Mouse (Mus musculus): ENCODE data around the gene Higd1b.

DNA sequence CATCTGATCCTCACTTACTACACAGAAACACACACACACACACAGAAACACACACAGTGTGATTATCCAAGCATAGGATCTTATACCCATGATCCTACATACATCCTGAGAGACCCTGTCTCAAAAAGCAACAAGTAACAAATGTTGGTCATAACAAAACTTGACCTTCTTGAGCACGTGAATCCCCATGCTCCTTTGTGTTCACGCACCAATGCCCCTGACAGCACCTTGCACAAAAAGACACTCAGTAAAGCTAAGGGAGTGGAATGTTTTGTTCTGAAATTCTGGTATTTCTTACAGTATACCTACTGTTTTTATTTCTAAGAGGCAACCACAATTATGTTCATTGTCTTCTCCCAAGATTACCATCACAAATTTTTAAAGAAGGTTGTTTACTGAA lies 43.9 kb downstream of the Higd1b start:
- TF ChIP-seq CTCF (IDR thresholded peaks at IDR 0.05; ENCODE audit: control insufficient read depth, insufficient read depth, insufficient replicate concordance, low read depth, low read length) (no peak), POLR2A (IDR thresholded peaks at IDR 0.05; ENCODE audit: control insufficient read depth, low read depth, low read length) (no peak)

Data from testis, adult 2 months (tissue).